ENCODE assay signal across 21 mouse cellular contexts in genomic region chr19:33053199-33053867, GRCm38 (mm10).
A peak's percentile ranks its signal among the peaks of the same experiment; 100 is the strongest.
DNase-seq lines count a peak whose midpoint lies in the region; ATAC-seq lines count a peak whose summit lies in the region.
"Had no signal": no experiment of that assay in that cellular context is flagged by ENCODE, and none has a peak within 500 bp of the region (broad histone marks: within the 10 kb centered on the region; RNA-seq: fewer than 3 reads in every experiment).

No protein-coding gene starts in this region.

- H3K27ac ChIP-seq in kidney, embryonic 15.5 days = no peak overlapping the region
- H3K27ac ChIP-seq in midbrain, embryonic 11.5 days (ENCODE audit: low read depth, low read length) = no peak overlapping the region
- H3K27ac ChIP-seq: embryonic facial prominence, embryonic 15.5 days; forebrain, embryonic 15.5 days; hindbrain, embryonic 12.5 days; intestine, embryonic 15.5 days had no signal

- peak; percentile 28 for DNase-seq in 416B (ENCODE audit: low read depth)
- peak; percentile 58 for DNase-seq in CD4-positive, CD25-positive, alpha-beta regulatory T cell, adult 2 months (ENCODE audit: low read depth, low spot score)
- peak; percentile 5 for DNase-seq in T-cell, adult 2 months (ENCODE audit: low spot score)
- DNase-seq in naive thymus-derived CD4-positive, alpha-beta T cell, adult 2 months (ENCODE audit: low read depth) = peak; percentile 63
- no peak for DNase-seq in midbrain, embryonic 11.5 days (ENCODE audit: low spot score, missing footprints)
- DNase-seq in adrenal gland, postnatal 10 days = no peak
- DNase-seq: adrenal gland, postnatal 25 days; cerebellum, adult 2 months; cerebellum, postnatal 14 days; embryo, embryonic 11 days; gastrocnemius, postnatal 14 days; heart, postnatal 4 days; kidney, adult 18-20 months had no signal

- H3K4me2 ChIP-seq in kidney, embryonic 15.5 days = no peak overlapping the region
- H3K4me2 ChIP-seq in midbrain, embryonic 11.5 days = no peak overlapping the region
- H3K4me2 ChIP-seq: embryonic facial prominence, embryonic 15.5 days; forebrain, embryonic 15.5 days; heart, embryonic 12.5 days; hindbrain, embryonic 12.5 days; intestine, embryonic 15.5 days had no signal

- 0 out of 2 replicates have a peak, but pooled peaks cover 4% of the 10 kb centered on the region for H3K4me1 ChIP-seq in kidney, embryonic 15.5 days
- no peaks in the 10 kb centered on the region for H3K4me1 ChIP-seq in midbrain, embryonic 11.5 days (ENCODE audit: control insufficient read depth, insufficient read depth, low read length)
- H3K4me1 ChIP-seq: embryonic facial prominence, embryonic 15.5 days; forebrain, embryonic 15.5 days; hindbrain, embryonic 12.5 days; intestine, embryonic 15.5 days had no signal

- no peaks in the 10 kb centered on the region for H3K9me3 ChIP-seq in kidney, embryonic 15.5 days (replicated peaks)
- no peaks in the 10 kb centered on the region for H3K9me3 ChIP-seq in midbrain, embryonic 11.5 days (ENCODE audit: control insufficient read depth, low read length)
- H3K9me3 ChIP-seq: embryonic facial prominence, embryonic 15.5 days; forebrain, embryonic 15.5 days; heart, embryonic 12.5 days; hindbrain, embryonic 12.5 days; intestine, embryonic 15.5 days had no signal

- H3K9ac ChIP-seq in kidney, embryonic 15.5 days = no peak overlapping the region
- no peak overlapping the region for H3K9ac ChIP-seq in midbrain, embryonic 11.5 days (ENCODE audit: low read length)
- H3K9ac ChIP-seq: embryonic facial prominence, embryonic 15.5 days; forebrain, embryonic 15.5 days; heart, embryonic 12.5 days; hindbrain, embryonic 12.5 days; intestine, embryonic 15.5 days had no signal

- 52% methylated on average over 4 of the region's 4 CpGs for WGBS in kidney, embryonic 15.5 days
- WGBS in midbrain, embryonic 11.5 days = 75% methylated on average over 4 of the region's 4 CpGs

- no peaks in the 10 kb centered on the region for H3K27me3 ChIP-seq in kidney, embryonic 15.5 days
- no peaks in the 10 kb centered on the region for H3K27me3 ChIP-seq in midbrain, embryonic 11.5 days (ENCODE audit: control insufficient read depth, insufficient read depth, low read length)
- H3K27me3 ChIP-seq: embryonic facial prominence, embryonic 15.5 days; forebrain, embryonic 15.5 days; heart, embryonic 12.5 days; hindbrain, embryonic 12.5 days; intestine, embryonic 15.5 days had no signal

- H3K4me3 ChIP-seq in kidney, embryonic 15.5 days (replicated peaks) = no peak overlapping the region
- H3K4me3 ChIP-seq in midbrain, embryonic 11.5 days (ENCODE audit: low read depth, low read length) = no peak overlapping the region
- H3K4me3 ChIP-seq: embryonic facial prominence, embryonic 15.5 days; erythroblast, embryonic 14.5 days; forebrain, embryonic 15.5 days; heart, embryonic 12.5 days; hindbrain, embryonic 12.5 days; intestine, embryonic 15.5 days had no signal

- H3K36me3 ChIP-seq in kidney, embryonic 15.5 days = no peaks in the 10 kb centered on the region
- H3K36me3 ChIP-seq in midbrain, embryonic 11.5 days (ENCODE audit: control insufficient read depth, insufficient read depth, low read length) = no peaks in the 10 kb centered on the region
- H3K36me3 ChIP-seq: embryonic facial prominence, embryonic 15.5 days; forebrain, embryonic 15.5 days; heart, embryonic 12.5 days; hindbrain, embryonic 12.5 days; intestine, embryonic 15.5 days had no signal

- no peak for ATAC-seq in kidney, embryonic 15.5 days (replicated peaks; ENCODE audit: low FRiP score)
- no peak for ATAC-seq in midbrain, embryonic 11.5 days (ENCODE audit: low FRiP score)
- ATAC-seq: forebrain, embryonic 15.5 days; hindbrain, embryonic 16.5 days; intestine, embryonic 15.5 days had no signal

Comparison
In these comparisons a context has a peak if more than half of its experiments do, and no peak if none do; other contexts are left out.
1. DNase-seq: peak in 416B (single experiment), CD4-positive, CD25-positive, alpha-beta regulatory T cell, adult 2 months (single experiment), T-cell, adult 2 months (single experiment) and naive thymus-derived CD4-positive, alpha-beta T cell, adult 2 months (single experiment); none in midbrain, embryonic 11.5 days (single experiment) and adrenal gland, postnatal 10 days (single experiment).